Mouse (Mus musculus) heart, postnatal 0 days (tissue): ENCODE results near the gene Tmem179.

Experiments used
- CTCF ChIP-seq: IDR thresholded peaks from 2 replicates; pipeline ENCODE4 v1.5.1; 2016; ENCODE audit warnings: antibody characterized with exemption, control low read depth, low read depth
- EP300 ChIP-seq: IDR thresholded peaks from 2 replicates; pipeline ENCODE4 v1.6.1; 2016; ENCODE audit warnings: antibody characterized with exemption, low read depth

GRCm38 (mm10) chr12:112541483-112542091 is 25.0 kb upstream of the Tmem179 start:
- no peak for TF ChIP-seq EP300
- TF ChIP-seq CTCF, result no peak
